Mouse (Mus musculus) A20 (cell line): ENCODE results near the gene Fam241b.

Experiments
- DNase-seq: peaks from one replicate; pipeline ENCODE4 v3.0.0-alpha.2; 2011; ENCODE audit warnings: low read depth, low spot score

The Fam241b gene

GRCm38 (mm10) chr10:62143820-62144219 is at the start of gene Fam241b:
Gene Fam241b, minus strand, starts transcription at chr10:62143920.
- DNase-seq = no peak

- DNase-seq = no peak
Measured at GRCm38 (mm10) chr10:62192701-62193157, 49.0 kb upstream of the Fam241b start.

GRCm38 (mm10) chr10:62190821-62191220 is 47.1 kb upstream of the Fam241b start:
- no peak for DNase-seq

- peak; percentile 73 for DNase-seq
Measured at GRCm38 (mm10) chr10:62189910-62190309, 46.2 kb upstream of the Fam241b start.

- DNase-seq = no peak
Measured at GRCm38 (mm10) chr10:62189303-62189702, 45.6 kb upstream of the Fam241b start.

GRCm38 (mm10) chr10:62186882-62187281 is 43.2 kb upstream of the Fam241b start:
- DNase-seq = peak; percentile 70

GRCm38 (mm10) chr10:62183053-62183452 is 39.3 kb upstream of the Fam241b start:
- peak; percentile 89 for DNase-seq

- DNase-seq = no peak
Measured at GRCm38 (mm10) chr10:62182471-62183014, 38.8 kb upstream of the Fam241b start.

GRCm38 (mm10) chr10:62181701-62182100 is 38.0 kb upstream of the Fam241b start:
- DNase-seq = no peak

GRCm38 (mm10) chr10:62179944-62180343 is 36.2 kb upstream of the Fam241b start:
- DNase-seq = no peak

- no peak for DNase-seq
Measured at GRCm38 (mm10) chr10:62174533-62175313, 31.0 kb upstream of the Fam241b start.

- DNase-seq = no peak
Measured at GRCm38 (mm10) chr10:62173941-62174448, 30.3 kb upstream of the Fam241b start.

- DNase-seq = no peak
Measured at GRCm38 (mm10) chr10:62172841-62173553, 29.3 kb upstream of the Fam241b start.

- no peak for DNase-seq
Measured at GRCm38 (mm10) chr10:62162410-62162809, 18.7 kb upstream of the Fam241b start.

GRCm38 (mm10) chr10:62149929-62150328 is 6.2 kb upstream of the Fam241b start:
- DNase-seq = no peak

GRCm38 (mm10) chr10:62147466-62148248 is 3.9 kb upstream of the Fam241b start:
- DNase-seq = no peak

- DNase-seq = no peak
Measured at GRCm38 (mm10) chr10:62145957-62146356, 2.2 kb upstream of the Fam241b start.

- no peak for DNase-seq
Measured at GRCm38 (mm10) chr10:62138040-62138439, 5.7 kb downstream of the Fam241b start.

- DNase-seq = no peak
Measured at GRCm38 (mm10) chr10:62137150-62137549, 6.6 kb downstream of the Fam241b start.

- no peak for DNase-seq
Measured at GRCm38 (mm10) chr10:62135696-62136470, 7.8 kb downstream of the Fam241b start.
